Mouse (Mus musculus): Measurements from ENCODE around the gene Klrb1b. TPM values are rescaled to one million over a fixed set of nuclear protein-coding genes. Genes with fewer than 3 reads are reported as not detected.
A peak's percentile ranks its signal among the peaks of the same experiment; 100 is the strongest.
"Not testable (repeated sequence)": the region's sequence is repeated elsewhere in the genome, so short reads cannot be mapped to it uniquely, and the experiment has no call there.

Gene Klrb1b
- total RNA-seq, 2 experiments from 2014 or later: 0.17 TPM; not detected in 1

- peak; percentile 65 to 76 for DNase-seq
- intact Hi-C loops (cut with DNase I): loop anchor here (1.0 kb wide), 1 partner anchor 38 kb away; no protein-coding TSS in a partner anchor
Observed at GRCm38 (mm10) chr6:128804823-128805640, 21.1 kb downstream of the Klrb1b start.

- DNase-seq: peak; percentile 95 to 98
- intact Hi-C loops (cut with DNase I): loop anchor here (1.0 to 2.0 kb wide), 2 partner anchors 35 to 38 kb away; no protein-coding TSS in a partner anchor
Observed at GRCm38 (mm10) chr6:128802999-128803857, 22.9 kb downstream of the Klrb1b start.

- intact Hi-C loops (cut with DNase I): loop anchor here (2.0 kb wide), 1 partner anchor 38 kb away; no protein-coding TSS in a partner anchor
- peak in 1 of 2 experiments; percentile 17 for DNase-seq
Observed at GRCm38 (mm10) chr6:128802557-128802956, 23.6 kb downstream of the Klrb1b start.

GRCm38 (mm10) chr6:128800696-128801095 is 25.4 kb downstream of the Klrb1b start:
- intact Hi-C loops (cut with DNase I): not testable (repeated sequence)

GRCm38 (mm10) chr6:128799896-128800270 is 26.2 kb downstream of the Klrb1b start:
- intact Hi-C loops (cut with DNase I): no loop called here
- DNase-seq: no peak

More at GRCm38 (mm10) chr6:128800696-128801095, 25.4 kb downstream of the Klrb1b start:
- not testable (repeated sequence) for DNase-seq

GRCm38 (mm10) chr6:128799144-128799895 is 26.8 kb downstream of the Klrb1b start:
- intact Hi-C loops (cut with DNase I): not testable (repeated sequence)
- peak; percentile 79 to 87 for DNase-seq

- peak; percentile 74 to 82 for DNase-seq
- intact Hi-C loops (cut with DNase I): not testable (repeated sequence)
Observed at GRCm38 (mm10) chr6:128798772-128799143, 27.4 kb downstream of the Klrb1b start.

GRCm38 (mm10) chr6:128797936-128798771 is 28.0 kb downstream of the Klrb1b start:
- peak; percentile 12 to 14 for DNase-seq
- intact Hi-C loops (cut with DNase I): no loop called here

- DNase-seq: no peak
- intact Hi-C loops (cut with DNase I): no loop called here
Observed at GRCm38 (mm10) chr6:128797185-128797905, 28.8 kb downstream of the Klrb1b start.

- intact Hi-C loops (cut with DNase I): no loop called here
- no peak for DNase-seq
Observed at GRCm38 (mm10) chr6:128796321-128796955, 29.7 kb downstream of the Klrb1b start.

GRCm38 (mm10) chr6:128793734-128794133 is 32.4 kb downstream of the Klrb1b start:
- intact Hi-C loops (cut with DNase I): no loop called here
- no peak for DNase-seq

GRCm38 (mm10) chr6:128790491-128790994 is 35.6 kb downstream of the Klrb1b start:
- intact Hi-C loops (cut with DNase I); DNase-seq: not testable (repeated sequence)

GRCm38 (mm10) chr6:128789115-128789514 is 37.0 kb downstream of the Klrb1b start, which contains the start of gene Klrb1c:
Klrb1c (minus strand) TSS chr6:128789215.
- intact Hi-C loops (cut with DNase I): no loop called here
- DNase-seq: no peak

GRCm38 (mm10) chr6:128788517-128788916 is 37.6 kb downstream of the Klrb1b start:
- intact Hi-C loops (cut with DNase I): no loop called here
- no peak for DNase-seq

- DNase-seq; intact Hi-C loops (cut with DNase I): not testable (repeated sequence)
Observed at GRCm38 (mm10) chr6:128786396-128786795, 39.7 kb downstream of the Klrb1b start.

- intact Hi-C loops (cut with DNase I): loop anchor here (10.0 kb wide), 1 partner anchor 485 kb away; no protein-coding TSS in a partner anchor
Observed at GRCm38 (mm10) chr6:128769481-128770253, 56.5 kb downstream of the Klrb1b start.

GRCm38 (mm10) chr6:128768047-128768446 is 58.1 kb downstream of the Klrb1b start:
- intact Hi-C loops (cut with DNase I): loop anchor here (10.0 kb wide), 1 partner anchor 487 kb away; no protein-coding TSS in a partner anchor
- DNase-seq: no peak

More at GRCm38 (mm10) chr6:128769481-128770253, 56.5 kb downstream of the Klrb1b start:
- no peak for DNase-seq

Measured in heart, postnatal 14 days (tissue).